Mouse (Mus musculus) splenic B cell, adult 2 months (primary cell): ENCODE measurements at regions not wholly inside any gene's neighbourhood (a gene's known extent, or its start where the extent isn't known, plus 50 kb on each side); places are given as distances from the start of the nearest gene placed in this dataset.
"Not testable (repeated sequence)": the region's sequence is repeated elsewhere in the genome, so short reads cannot be mapped to it uniquely, and the experiment has no call there.

Experiments
- DNase-seq: peaks from one replicate; pipeline ENCODE4 v3.0.0-alpha.2; 2011; ENCODE audit warnings: low read depth, low spot score
- H3K27me3 ChIP-seq: 2 replicates; pipeline ENCODE4 v1.6.1; 2012; ENCODE audit warnings: mild to moderate bottlenecking, low read length, moderate library complexity, mixed read lengths; ENCODE audit not compliant: control insufficient read depth, poor library complexity, insufficient read depth, severe bottlenecking
- H3K36me3 ChIP-seq: 2 replicates; pipeline ENCODE4 v1.6.1; 2012; ENCODE audit warnings: mild to moderate bottlenecking, low read length, moderate library complexity, mixed read lengths; ENCODE audit not compliant: control insufficient read depth, poor library complexity, insufficient read depth, severe bottlenecking

GRCm38 (mm10) chr12:40898414-40899027, 125.4 kb upstream of the Immp2l start:
- H3K27me3 ChIP-seq = no peaks in the 10 kb centered on the region
- no peaks in the 10 kb centered on the region for H3K36me3 ChIP-seq
- no peak for DNase-seq

- no peaks in the 10 kb centered on the region for H3K36me3 ChIP-seq
These were observed 118.1 kb upstream of the Immp2l start for GRCm38 (mm10) chr12:40905650-40906338.

GRCm38 (mm10) chr12:40906807-40907206, 117.1 kb upstream of the Immp2l start:
- H3K27me3 ChIP-seq = no peaks in the 10 kb centered on the region
- no peak for DNase-seq
- no peaks in the 10 kb centered on the region for H3K36me3 ChIP-seq

More at GRCm38 (mm10) chr12:40905650-40906338, 118.1 kb upstream of the Immp2l start:
- no peak for DNase-seq
- no peaks in the 10 kb centered on the region for H3K27me3 ChIP-seq

GRCm38 (mm10) chr12:40908809-40909795, 114.8 kb upstream of the Immp2l start:
- Histone ChIP-seq H3K27me3 (no peaks in the 10 kb centered on the region), H3K36me3 (no peaks in the 10 kb centered on the region)
- no peak for DNase-seq

GRCm38 (mm10) chr12:40917486-40917885, 106.4 kb upstream of the Immp2l start:
- Histone ChIP-seq H3K27me3 (no peaks in the 10 kb centered on the region), H3K36me3 (no peaks in the 10 kb centered on the region)
- DNase-seq = peak; percentile 1

GRCm38 (mm10) chr12:40921988-40922387, 101.9 kb upstream of the Immp2l start:
- Histone ChIP-seq H3K36me3 (no peaks in the 10 kb centered on the region), H3K27me3 (no peaks in the 10 kb centered on the region)
- DNase-seq = no peak

GRCm38 (mm10) chr12:40926681-40927080, 97.2 kb upstream of the Immp2l start:
- H3K27me3 ChIP-seq = no peaks in the 10 kb centered on the region
- no peaks in the 10 kb centered on the region for H3K36me3 ChIP-seq
- no peak for DNase-seq

- not testable (repeated sequence) for H3K27me3 ChIP-seq, H3K36me3 ChIP-seq, DNase-seq
These were observed 94.5 kb upstream of the Immp2l start for GRCm38 (mm10) chr12:40929409-40929808.

GRCm38 (mm10) chr12:40935098-40935759, 88.7 kb upstream of the Immp2l start:
- Histone ChIP-seq H3K27me3 (no peaks in the 10 kb centered on the region), H3K36me3 (no peaks in the 10 kb centered on the region; the same call in 1 of the 2 replicates)
- no peak for DNase-seq

GRCm38 (mm10) chr12:40937037-40937436, 86.9 kb upstream of the Immp2l start:
- no peak for DNase-seq
- H3K27me3 ChIP-seq = no peaks in the 10 kb centered on the region
- H3K36me3 ChIP-seq = no peaks in the 10 kb centered on the region; the same call in 1 of the 2 replicates

- Histone ChIP-seq H3K36me3 (no peaks in the 10 kb centered on the region), H3K27me3 (no peaks in the 10 kb centered on the region)
- no peak for DNase-seq
These were observed 77.0 kb upstream of the Immp2l start for GRCm38 (mm10) chr12:40946888-40947287.

GRCm38 (mm10) chr12:40949580-40949979, 74.3 kb upstream of the Immp2l start:
- Histone ChIP-seq H3K36me3 (no peaks in the 10 kb centered on the region), H3K27me3 (no peaks in the 10 kb centered on the region)
- DNase-seq = no peak

GRCm38 (mm10) chr12:40958536-40958935, 65.4 kb upstream of the Immp2l start:
- DNase-seq = no peak
- Histone ChIP-seq H3K36me3 (no peaks in the 10 kb centered on the region), H3K27me3 (no peaks in the 10 kb centered on the region)

GRCm38 (mm10) chr12:40964996-40965395, 58.9 kb upstream of the Immp2l start:
- no peak for DNase-seq
- Histone ChIP-seq H3K27me3 (no peaks in the 10 kb centered on the region), H3K36me3 (no peaks in the 10 kb centered on the region)
